Mouse (Mus musculus) ovary, postnatal 10 days (tissue): ENCODE measurements around the gene Gm10277.
A peak's percentile ranks its signal among the peaks of the same experiment; 100 is the strongest.

ENCODE experiments used
- DNase-seq: peaks from one replicate; pipeline ENCODE4 v3.0.0; 2022; ENCODE audit warnings: low spot score

Gm10277 gene

DNA sequence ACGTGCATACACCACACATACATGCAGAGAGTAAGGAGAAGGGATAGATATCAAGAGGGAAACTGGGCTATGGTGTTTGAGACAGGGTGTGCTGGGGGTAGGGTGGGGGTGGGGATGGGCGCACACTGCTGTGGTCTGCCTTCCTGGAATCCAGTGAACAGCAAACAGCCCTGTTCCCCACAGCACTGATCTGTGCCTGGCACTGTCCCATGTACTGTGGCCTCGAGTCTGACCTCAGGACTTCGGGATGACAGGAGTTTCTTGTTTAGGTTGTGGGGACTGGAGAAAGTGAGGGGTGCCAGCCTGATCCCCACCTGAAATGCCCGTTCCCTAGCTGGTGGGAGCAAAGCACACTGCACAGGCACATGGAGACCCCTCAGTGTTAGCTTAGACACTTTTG, at the start of gene Gm10277:
Gene Gm10277, minus strand, starts transcription at position 41 of the 400 bp plus-strand sequence.
- DNase-seq: no peak

- DNase-seq: no peak
Observed at GRCm38 (mm10) chr11:77836751-77837150, 49.2 kb upstream of the Gm10277 start.

GRCm38 (mm10) chr11:77836290-77836689, 48.7 kb upstream of the Gm10277 start:
- no peak for DNase-seq

- DNase-seq: no peak
Observed at GRCm38 (mm10) chr11:77835109-77835508, 47.6 kb upstream of the Gm10277 start.

GRCm38 (mm10) chr11:77832541-77832940, 45.0 kb upstream of the Gm10277 start:
- DNase-seq: no peak

DNA sequence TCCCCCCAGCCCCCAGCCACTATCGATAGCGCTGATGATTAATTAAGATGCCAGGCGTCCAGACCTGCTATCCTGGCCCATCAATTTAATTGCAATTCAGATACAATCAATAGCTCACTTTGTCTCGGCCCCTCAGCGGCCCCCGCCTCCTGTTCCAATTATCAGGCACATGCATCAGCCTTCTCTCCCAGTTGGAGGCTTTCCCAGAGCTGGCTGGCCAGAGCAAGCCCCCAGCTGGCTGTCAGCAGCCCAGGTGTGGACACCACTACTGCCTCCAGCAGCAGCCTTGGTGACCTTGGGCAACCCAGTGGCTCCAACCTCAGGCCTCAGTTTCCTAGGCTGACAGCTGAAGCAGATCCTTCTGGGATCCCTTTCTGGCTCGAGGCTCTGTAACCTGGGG, 43.3 kb upstream of the Gm10277 start:
- DNase-seq: no peak

GRCm38 (mm10) chr11:77829043-77829841, 41.7 kb upstream of the Gm10277 start:
- no peak for DNase-seq

- DNase-seq: no peak
Observed at GRCm38 (mm10) chr11:77828163-77828562, 40.6 kb upstream of the Gm10277 start.

GRCm38 (mm10) chr11:77827241-77827995, 39.9 kb upstream of the Gm10277 start:
- DNase-seq: peak; percentile 42

DNA sequence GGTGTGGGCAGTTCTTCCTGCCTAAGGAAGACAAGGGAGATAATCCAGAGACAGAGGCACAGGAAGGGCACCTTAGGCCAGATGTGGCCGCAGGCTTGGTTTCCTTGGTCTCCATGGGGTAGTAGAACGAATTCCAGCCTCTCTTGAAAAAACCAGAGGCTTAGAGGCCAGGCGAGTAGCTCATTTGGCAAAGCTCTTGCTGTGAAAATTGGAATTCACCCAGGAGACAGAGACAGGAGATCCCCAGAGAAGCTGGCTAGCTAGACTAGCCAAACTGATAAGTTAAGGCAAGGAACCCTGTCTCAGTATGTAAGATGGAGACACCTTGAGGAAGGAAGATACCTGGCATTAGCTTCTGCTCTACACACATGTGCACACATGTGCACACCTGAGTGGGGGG, 38.8 kb upstream of the Gm10277 start:
- no peak for DNase-seq

DNA sequence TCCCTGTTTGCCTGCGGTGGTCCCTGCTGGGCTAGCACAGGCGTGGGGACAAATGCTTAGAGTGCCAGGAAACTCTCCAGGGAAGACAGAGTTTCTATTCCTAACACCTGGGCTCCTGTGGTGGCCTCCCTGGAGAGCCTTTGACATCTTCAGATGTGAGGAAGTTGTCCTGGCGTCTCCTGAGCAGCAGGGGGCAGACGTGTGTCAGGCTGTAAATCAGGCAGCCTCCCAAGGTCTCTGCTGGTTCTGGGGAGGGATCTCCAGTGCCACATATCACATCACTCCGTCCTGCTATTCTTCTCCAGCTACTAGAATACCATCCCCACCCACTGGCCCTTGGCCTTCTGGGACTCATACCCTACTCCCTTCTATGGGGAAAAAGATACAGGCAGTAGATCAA, 38.3 kb upstream of the Gm10277 start:
- DNase-seq: no peak

DNA sequence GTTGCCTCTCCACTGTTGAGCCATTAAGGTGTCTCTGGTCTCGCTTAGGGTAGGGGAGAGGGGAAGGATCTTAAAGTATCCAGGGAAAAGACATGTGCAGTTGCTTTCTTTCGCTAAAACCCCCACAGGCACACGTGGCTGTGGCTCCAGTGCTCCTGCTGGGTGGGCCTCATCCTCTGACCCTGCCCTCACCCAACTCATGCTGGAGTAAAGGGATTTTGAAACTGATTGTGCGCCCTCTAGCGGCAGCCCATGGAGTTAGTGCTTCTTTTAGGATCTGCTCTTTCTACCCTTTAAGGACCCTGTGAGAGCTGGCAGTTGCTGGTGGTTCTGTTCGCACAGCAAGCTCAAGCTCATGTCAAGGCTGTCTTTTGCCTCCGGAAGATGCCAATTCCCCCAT, 35.2 kb upstream of the Gm10277 start:
- DNase-seq: peak; percentile 44

DNA sequence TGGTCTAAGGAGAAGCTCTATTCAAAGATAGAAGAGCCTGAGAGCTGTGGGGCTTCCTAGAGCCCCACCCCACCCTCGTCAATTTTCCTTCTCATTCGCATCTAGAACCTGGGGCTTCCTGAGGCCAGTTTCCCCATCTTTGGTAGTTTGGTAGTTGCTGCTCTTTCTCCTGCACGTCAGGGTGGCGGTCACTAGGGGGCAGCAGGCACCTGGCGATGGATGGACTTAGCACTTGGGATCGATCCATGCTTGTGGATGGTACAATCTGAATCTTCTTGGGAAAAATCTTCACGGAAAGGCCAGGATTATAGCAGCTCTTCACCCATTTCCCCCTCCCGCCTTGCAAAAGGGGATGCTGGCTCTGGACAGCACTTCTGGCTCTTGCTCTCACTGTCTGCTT, 34.1 kb upstream of the Gm10277 start:
- no peak for DNase-seq

DNA sequence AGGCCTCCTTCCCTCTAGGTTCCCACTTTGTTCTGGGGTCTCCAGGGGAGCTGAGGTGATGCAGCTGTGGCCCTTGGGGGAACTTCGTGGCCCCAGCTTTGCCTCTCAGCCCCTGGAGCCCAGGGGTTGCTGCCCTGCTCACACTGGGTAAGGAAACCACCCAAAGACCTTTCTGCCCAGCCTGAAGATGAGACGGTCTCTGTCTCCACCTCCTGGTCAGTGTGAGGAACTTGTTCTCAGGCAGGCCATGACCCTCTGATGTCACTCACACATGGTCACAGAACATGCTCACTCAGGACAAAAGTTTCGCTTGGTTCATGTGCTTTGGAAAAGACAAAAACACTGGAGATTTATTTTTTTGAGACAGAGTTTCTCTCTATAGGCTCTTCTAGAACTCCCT, 28.5 kb upstream of the Gm10277 start:
- DNase-seq: no peak

DNA sequence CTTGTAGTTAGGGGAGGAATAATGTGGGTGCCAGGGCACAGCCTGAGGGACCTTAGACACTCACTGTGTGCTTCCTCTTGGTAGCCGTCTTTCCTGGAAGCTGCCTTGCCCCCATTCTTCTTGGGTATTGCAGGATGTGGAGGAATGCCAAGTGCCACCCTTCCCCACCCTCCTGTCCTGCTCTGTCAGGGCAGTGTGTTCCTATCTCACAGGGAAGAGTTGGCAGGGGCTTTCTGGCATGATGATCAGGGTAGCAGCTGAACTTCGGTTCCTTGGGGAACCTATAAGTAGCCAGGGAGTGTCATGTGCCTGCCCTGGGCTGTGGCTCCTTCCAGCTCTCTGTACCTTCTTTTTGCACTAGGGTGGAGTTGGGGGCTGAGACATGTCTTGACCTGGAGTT, 26.4 kb upstream of the Gm10277 start:
- no peak for DNase-seq

DNA sequence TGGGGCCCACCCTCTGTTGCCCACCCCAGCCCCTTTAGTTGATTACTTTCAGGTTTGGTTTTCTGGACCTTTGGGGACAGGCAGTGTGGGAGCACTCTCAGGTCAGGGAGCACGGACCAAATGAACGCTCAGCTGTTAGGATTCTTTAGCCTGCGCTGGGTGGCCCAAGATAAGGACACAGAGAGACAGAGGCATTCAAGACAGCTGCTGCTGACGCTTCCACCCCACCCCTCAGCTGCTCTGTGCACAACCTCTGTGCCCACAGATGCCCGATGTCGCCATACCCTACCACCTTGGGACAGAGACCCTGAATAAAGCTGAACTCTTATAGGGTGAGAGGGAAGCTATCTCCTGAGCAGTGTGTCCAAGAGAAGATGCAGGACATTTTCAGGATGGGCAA, 22.5 kb upstream of the Gm10277 start:
- no peak for DNase-seq

DNA sequence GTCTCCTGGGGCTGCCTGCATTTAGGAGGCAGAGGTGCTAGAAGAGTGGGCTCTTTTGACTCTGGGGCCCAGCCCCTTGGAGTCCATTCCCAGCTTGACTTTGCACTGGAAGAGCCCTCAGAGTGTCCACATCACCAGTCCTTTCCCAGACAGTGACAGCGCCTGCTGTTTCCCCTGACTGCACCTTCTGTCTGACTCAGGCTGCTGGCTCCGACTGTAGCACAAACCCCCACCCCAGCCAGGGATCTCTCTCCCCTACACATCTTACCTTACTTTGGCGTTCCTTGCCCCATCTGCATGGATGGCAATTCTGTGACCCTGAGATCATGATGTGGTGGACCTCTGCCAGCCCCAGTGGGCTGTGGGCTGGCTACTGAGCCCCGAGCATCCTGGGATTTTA, 21.7 kb upstream of the Gm10277 start:
- no peak for DNase-seq

- DNase-seq: no peak
Observed at GRCm38 (mm10) chr11:77808051-77808465, 20.5 kb upstream of the Gm10277 start.

DNA sequence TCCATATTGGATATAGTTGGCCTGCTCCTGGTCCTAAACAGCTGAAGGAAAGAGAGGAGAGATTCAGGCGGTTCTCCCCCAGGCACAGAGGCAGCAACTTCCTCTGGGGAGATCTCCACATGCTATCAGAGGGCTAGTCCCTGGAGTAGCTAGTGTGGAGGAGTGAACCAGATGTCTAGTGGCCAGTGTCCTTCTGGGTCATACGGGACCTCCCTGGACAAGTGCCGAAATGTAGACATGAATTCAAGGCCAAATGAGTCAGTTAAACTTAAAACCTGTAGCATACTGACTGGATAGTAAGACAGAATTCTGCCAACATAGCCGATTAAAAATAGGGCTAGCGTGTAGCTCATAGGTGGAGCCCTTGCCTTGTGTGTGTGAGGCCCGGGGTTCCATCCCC, 19.3 kb upstream of the Gm10277 start:
- no peak for DNase-seq

DNA sequence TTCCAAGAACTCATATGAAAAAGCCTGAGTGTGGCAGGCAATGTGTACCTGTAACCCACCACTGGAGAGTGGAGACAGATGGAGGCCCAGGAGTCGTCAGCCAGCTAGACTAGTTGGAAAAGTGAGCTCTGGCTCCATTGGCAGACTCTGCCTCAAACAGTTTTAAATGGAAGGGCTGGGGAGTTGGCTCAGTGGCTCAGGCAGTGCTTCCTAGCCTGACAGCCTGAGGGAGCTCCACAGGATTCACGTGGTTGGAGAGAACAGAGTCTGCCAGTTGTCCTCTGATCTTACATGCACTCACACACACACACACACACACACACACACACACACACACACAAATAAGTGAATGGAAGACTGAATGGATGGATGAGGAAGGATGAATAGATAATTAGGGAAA, 18.7 kb upstream of the Gm10277 start:
- DNase-seq: no peak

- DNase-seq: no peak
Observed at GRCm38 (mm10) chr11:77802341-77802865, 14.9 kb upstream of the Gm10277 start.

DNA sequence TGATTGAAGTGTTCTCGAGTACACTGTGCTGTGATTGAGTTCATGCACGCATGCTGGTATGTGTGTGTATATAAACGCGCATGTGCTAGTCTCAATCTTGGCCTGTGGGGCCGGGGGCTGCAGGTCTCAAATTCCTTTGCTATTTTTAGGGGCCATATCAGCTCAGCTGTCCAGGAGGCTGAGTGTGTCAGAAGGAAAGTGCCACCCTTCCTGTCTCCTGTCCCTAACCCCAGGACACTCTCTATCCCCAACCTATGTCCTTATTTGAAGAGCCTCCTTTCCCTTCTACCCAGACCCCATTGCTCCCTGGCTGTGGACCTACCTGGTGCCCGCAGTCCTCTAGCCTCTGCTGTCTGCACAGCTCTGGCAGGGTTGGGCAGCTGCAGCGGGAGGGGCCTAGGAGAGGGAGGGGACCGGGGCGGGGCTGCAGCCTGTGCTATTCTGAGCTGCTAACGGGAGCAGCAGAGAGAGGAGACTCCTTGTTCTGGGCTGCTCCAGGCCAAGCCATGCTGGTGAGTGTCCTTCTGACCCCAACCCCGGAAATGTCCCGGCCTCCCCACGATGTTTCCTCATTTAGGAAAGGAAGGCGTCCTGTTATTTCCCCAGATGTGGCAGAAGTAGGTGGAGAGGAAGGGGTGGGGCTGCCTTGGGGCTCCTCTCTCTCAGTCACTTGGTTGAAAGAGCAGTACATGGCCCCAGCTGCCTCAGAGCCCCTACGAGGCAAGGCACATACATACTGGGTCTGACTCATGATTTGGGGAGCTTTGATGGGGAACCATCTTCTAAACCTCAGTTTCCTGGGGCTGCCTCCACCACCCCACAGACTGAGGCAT, 13.5 kb upstream of the Gm10277 start:
- DNase-seq: no peak
